19 mouse cellular contexts compared by ENCODE assay signal in genomic region chr3:42596686-42597085, GRCm38 (mm10).
"Had no signal": no experiment of that assay in that cellular context is flagged by ENCODE, and none has a peak within 500 bp of the region (broad histone marks: within the 10 kb centered on the region; RNA-seq: fewer than 3 reads in every experiment).

No protein-coding gene starts in this region.

- H3K9me3 ChIP-seq: lung, embryonic 15.5 days; megakaryocyte, embryonic 14.5 days; midbrain, embryonic 13.5 days; midbrain, embryonic 15.5 days; neural tube, embryonic 12.5 days had no signal

- DNase-seq: lung, adult 2 months; lung, postnatal 14 days; lung, postnatal 36 days; retina, postnatal 1 day; right cerebral cortex, adult 18-20 months; right cerebral cortex, postnatal 25 days; right cerebral cortex, postnatal 4 days; spleen, adult 18-20 months; thymus, adult 18-20 months; thymus, postnatal 14 days; thymus, postnatal 36 days had no signal

- H3K4me2 ChIP-seq: lung, embryonic 15.5 days; midbrain, embryonic 11.5 days; midbrain, embryonic 13.5 days; midbrain, embryonic 15.5 days; neural tube, embryonic 12.5 days had no signal

- H3K4me1 ChIP-seq: lung, embryonic 15.5 days; megakaryocyte, embryonic 14.5 days; midbrain, embryonic 13.5 days; midbrain, embryonic 15.5 days; neural tube, embryonic 12.5 days had no signal

- H3K4me3 ChIP-seq: lung, embryonic 15.5 days; megakaryocyte, embryonic 14.5 days; midbrain, embryonic 13.5 days; midbrain, embryonic 15.5 days; neural tube, embryonic 12.5 days had no signal

- H3K27ac ChIP-seq: lung, embryonic 15.5 days; macrophage; midbrain, embryonic 13.5 days; midbrain, embryonic 15.5 days; neural tube, embryonic 12.5 days had no signal

- ATAC-seq: lung, postnatal 0 days; midbrain, embryonic 13.5 days; midbrain, embryonic 15.5 days had no signal

- H3K36me3 ChIP-seq: lung, embryonic 15.5 days; midbrain, embryonic 13.5 days; midbrain, embryonic 15.5 days; neural tube, embryonic 12.5 days had no signal

- H3K9ac ChIP-seq: lung, embryonic 15.5 days; midbrain, embryonic 13.5 days; midbrain, embryonic 15.5 days; neural tube, embryonic 12.5 days had no signal

- H3K27me3 ChIP-seq: lung, embryonic 15.5 days; megakaryocyte, embryonic 14.5 days; midbrain, embryonic 13.5 days; midbrain, embryonic 15.5 days; neural tube, embryonic 12.5 days had no signal
